Mouse (Mus musculus) ES-Bruce4 (cell line): ENCODE results near the gene Ltbp4.

Experiments used
- CTCF ChIP-seq: IDR thresholded peaks from one replicate; pipeline ENCODE4 v1.8.1; 2011; ENCODE audit warnings: low read depth, low read length
- POLR2A ChIP-seq: IDR thresholded peaks from one replicate; pipeline ENCODE4 v1.8.1; 2011; ENCODE audit warnings: low read length; ENCODE audit not compliant: insufficient read depth

GRCm38 (mm10) chr7:27314393-27314792 lies 23.1 kb downstream of the Ltbp4 start:
- peak; percentile 16 for TF ChIP-seq CTCF
- no peak for TF ChIP-seq POLR2A
